Mouse (Mus musculus) common myeloid progenitor, adult 5-6 weeks (primary cell): ENCODE results near the gene Gm5724. TPM values are rescaled to one million over a fixed set of nuclear protein-coding genes. Genes with fewer than 3 reads are reported as not detected.

Experiments
- ATAC-seq: replicated peaks from 2 replicates; pipeline ENCODE4 v1.8.0; 2016; ENCODE audit warnings: low read depth, mild to moderate bottlenecking, moderate TSS enrichment, inconsistent platforms; ENCODE audit not compliant: poor library complexity, severe bottlenecking
- total RNA-seq: library from RNA; stranded (forward); fragments of 200-1000, 187-1606 nt; gene quantifications from 2 replicates; pipeline ENCODE4 v1.2.3, GENCODE M21; 2017

The Gm5724 gene
- total RNA-seq = not detected in 2 replicates

DNA sequence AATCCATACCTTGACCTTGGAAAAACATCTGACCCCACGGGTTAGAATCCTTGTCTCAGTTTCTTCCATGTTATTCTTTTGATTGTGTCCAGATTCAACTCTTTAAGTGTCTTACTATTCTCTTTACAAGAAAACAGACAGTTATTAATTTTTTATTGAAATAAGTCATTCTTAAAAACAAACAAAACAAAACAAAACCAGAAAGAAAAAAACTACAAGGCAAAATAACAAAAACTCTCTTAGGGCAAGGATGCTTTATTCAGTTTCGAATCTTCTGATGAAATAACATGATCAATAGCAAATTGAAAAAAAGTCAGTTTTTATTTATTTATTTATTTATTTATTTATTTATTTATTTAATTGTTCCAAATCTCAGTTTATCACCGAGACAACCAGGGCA is at the start of gene Gm5724:
Gm5724 (minus strand) TSS at position 101 of the 400 bp plus-strand sequence.
- no peak for ATAC-seq

DNA sequence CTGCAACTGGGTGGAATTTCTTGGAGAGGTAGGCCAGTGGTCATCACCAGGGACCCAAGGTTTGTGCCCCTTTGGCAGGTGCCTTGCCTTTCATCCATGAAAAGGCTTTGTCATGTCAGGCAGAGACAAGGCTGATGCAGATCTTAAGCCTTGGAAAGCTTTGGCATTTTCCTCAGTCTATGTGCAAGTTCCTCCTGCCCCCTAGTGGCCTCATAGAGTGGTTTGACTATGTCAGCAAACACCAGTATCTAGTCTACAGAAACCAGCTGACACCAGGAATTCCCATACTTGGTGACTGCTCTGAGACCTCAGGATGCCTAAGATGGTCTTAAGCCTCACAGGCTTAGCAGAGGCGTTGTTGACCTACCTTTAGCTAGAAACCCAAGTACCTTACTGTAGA is 24.2 kb upstream of the Gm5724 start:
- no peak for ATAC-seq

DNA sequence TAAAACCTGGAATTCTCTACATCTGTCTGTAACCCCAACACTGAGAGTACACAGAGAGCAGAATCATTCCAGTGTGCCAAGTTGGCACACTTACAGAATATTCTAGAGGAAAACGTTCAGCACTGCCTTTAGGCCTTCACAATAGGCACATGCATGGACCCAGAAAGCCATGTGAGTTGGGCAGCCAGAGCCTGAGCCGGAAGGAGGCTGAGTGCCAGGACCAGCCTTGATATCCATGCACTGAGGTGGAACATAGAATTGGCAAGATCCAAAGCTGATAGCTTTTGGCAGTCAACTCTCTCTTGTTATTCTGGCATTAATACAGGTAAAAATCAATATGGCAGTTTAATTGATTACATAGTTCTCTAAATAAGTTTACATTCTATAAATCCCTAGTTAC is 866 bp upstream of the Gm5724 start:
- ATAC-seq = no peak

DNA sequence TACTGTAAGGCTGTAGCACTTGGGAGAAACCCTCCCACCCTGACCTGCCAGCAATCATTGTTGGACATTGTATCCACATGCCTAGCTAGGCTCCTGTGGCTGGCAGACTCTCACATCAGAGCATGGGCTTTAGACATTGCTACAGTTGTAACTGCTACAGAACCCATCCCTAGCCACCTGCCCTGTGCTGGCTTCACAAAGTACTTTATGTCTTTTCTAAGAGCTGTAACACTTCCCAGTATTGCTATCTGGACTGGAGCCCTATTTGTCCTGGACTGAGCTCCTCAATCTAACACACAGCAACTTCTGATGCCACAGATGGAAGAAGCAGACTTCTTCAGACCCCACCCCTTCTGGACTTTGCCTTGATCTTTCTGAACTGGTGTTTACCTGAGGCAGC is 82.4 kb downstream of the Gm5724 start:
- no peak for ATAC-seq

DNA sequence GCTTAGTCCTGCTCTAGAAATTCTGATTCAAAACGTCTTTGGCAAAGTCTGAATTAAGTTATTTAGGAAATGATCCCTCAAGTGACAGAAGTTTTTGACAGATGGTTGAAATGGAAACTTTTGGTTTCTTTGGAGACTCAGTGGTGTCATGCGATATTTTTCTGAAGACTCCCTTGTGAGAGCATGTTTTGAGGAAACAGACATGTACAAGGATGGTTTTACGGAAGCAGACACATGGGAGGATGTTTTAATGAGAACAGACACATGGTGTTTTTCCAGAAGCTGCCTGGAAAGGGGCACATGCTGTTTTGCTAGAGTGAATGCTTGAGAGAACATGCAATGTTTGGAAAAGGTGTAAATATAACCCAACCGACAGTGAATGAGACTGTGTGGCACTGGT is 86.6 kb downstream of the Gm5724 start:
- ATAC-seq = no peak

Other genes with a start within 250 kb of the Gm5724 start
- gene Slco1c1, start 249.4 kb downstream of the Gm5724 start, total RNA-seq = not detected in 2 replicates
- gene Slco1b2, start 144.3 kb downstream of the Gm5724 start, total RNA-seq = not detected in 2 replicates
- not detected in 2 replicates for gene Slco1a4, start 82.4 kb upstream of the Gm5724 start, total RNA-seq
- not detected in 2 replicates for gene Slco1a1, start 173.2 kb upstream of the Gm5724 start, total RNA-seq
- gene Gm6614, start 237.6 kb upstream of the Gm5724 start, total RNA-seq = not detected in 2 replicates